Mouse (Mus musculus) intestine, embryonic 16.5 days (tissue): ENCODE measurements around the gene Colgalt2. TPM values are rescaled to one million over a fixed set of nuclear protein-coding genes. Genes with fewer than 3 reads are reported as not detected.
A peak's percentile ranks its signal among the peaks of the same experiment; 100 is the strongest.

Experiments used
- ATAC-seq: fragments of 200-750 bp; cut with Nextera tagmentation; 2 replicates; pipeline ENCODE4 v1.8.0; 2017; ENCODE audit warnings: moderate TSS enrichment, moderate library complexity
- H3K27ac ChIP-seq: fragments of 300-500 bp; sonication (generic); 2 replicates; pipeline ENCODE4 v1.5.1; 2014; ENCODE audit warnings: mild to moderate bottlenecking, low read length
- H3K27me3 ChIP-seq: fragments of 300-500 bp; sonication (generic); replicated peaks from 2 replicates; pipeline ENCODE4 v1.6.1; 2014; ENCODE audit warnings: low read length, control low read depth, mixed read lengths; ENCODE audit not compliant: control insufficient read depth, insufficient read depth
- H3K36me3 ChIP-seq: fragments of 300-500 bp; sonication (generic); 2 replicates; pipeline ENCODE4 v1.6.1; 2014; ENCODE audit warnings: low read length, control low read depth; ENCODE audit not compliant: control insufficient read depth, insufficient read depth
- H3K4me1 ChIP-seq: fragments of 300-500 bp; sonication (generic); 2 replicates; pipeline ENCODE4 v1.6.1; 2014; ENCODE audit warnings: low read length, control low read depth, mixed read lengths; ENCODE audit not compliant: control insufficient read depth, insufficient read depth
- H3K4me2 ChIP-seq: fragments of 300-500 bp; sonication (generic); 2 replicates; pipeline ENCODE4 v1.6.1; 2014; ENCODE audit warnings: low read depth, low read length, control low read depth
- H3K4me3 ChIP-seq: fragments of 300-500 bp; sonication (generic); 2 replicates; pipeline ENCODE4 v1.5.1; 2014; ENCODE audit warnings: mild to moderate bottlenecking, low read length
- H3K9ac ChIP-seq: fragments of 300-500 bp; sonication (generic); 2 replicates; pipeline ENCODE4 v1.6.1; 2014; ENCODE audit warnings: low read depth, low read length
- H3K9me3 ChIP-seq: fragments of 300-500 bp; sonication (generic); 2 replicates; pipeline ENCODE4 v1.6.1; 2016; ENCODE audit warnings: low read length, control low read depth; ENCODE audit not compliant: control insufficient read depth
- WGBS: fragments of 180-500 bp; shearing (Covaris S2); extraction: QIAGEN DNeasy Blood & Tissue Kit; methylation state at CpG from one replicate; pipeline ENCODE4 v1.1.7; 2014; 5-methylcytosine and 5-hydroxymethylcytosine counted together
- polyA plus RNA-seq: library from polyadenylated mRNA; unstranded; fragments of >200 nt; fragmentation: Nextera tagmentation; extraction: Ambion mirVana; gene quantifications from 2 replicates; pipeline ENCODE4 v1.2.1, GENCODE M21; 2015

Gene Colgalt2
- polyA plus RNA-seq, 1 experiment from 2014 or later: 1.5 TPM

- Histone ChIP-seq H3K4me3 (no peak overlapping the region), H3K27ac (no peak overlapping the region), H3K9me3 (no peaks in the 10 kb centered on the region), H3K9ac (peak overlapping the region; percentile 34; the same call in 1 of the 2 replicates), H3K4me2 (peak overlapping the region; percentile 32), H3K36me3 (no peaks in the 10 kb centered on the region), H3K27me3 (no peaks in the 10 kb centered on the region), H3K4me1 (peaks cover 6% of the 10 kb centered on the region; the same call in 1 of the 2 replicates)
- ATAC-seq: peak; percentile 74
- WGBS: 19% methylated on average over 11 of the region's 11 CpGs
Measured at GRCm38 (mm10) chr1:152497581-152497980, 98.0 kb downstream of the Colgalt2 start.

- no peak for ATAC-seq
- Histone ChIP-seq H3K27ac (no peak overlapping the region), H3K4me1 (peaks cover 6% of the 10 kb centered on the region; the same call in 1 of the 2 replicates), H3K9ac (no peak overlapping the region), H3K4me2 (no peak overlapping the region), H3K36me3 (no peaks in the 10 kb centered on the region), H3K9me3 (no peaks in the 10 kb centered on the region), H3K27me3 (no peaks in the 10 kb centered on the region), H3K4me3 (no peak overlapping the region)
- 66% methylated on average over 12 of the region's 12 CpGs for WGBS
Measured at GRCm38 (mm10) chr1:152499802-152500201, 100.2 kb downstream of the Colgalt2 start.

- Histone ChIP-seq H3K36me3 (no peaks in the 10 kb centered on the region), H3K27me3 (no peaks in the 10 kb centered on the region), H3K4me3 (no peak overlapping the region), H3K9me3 (no peaks in the 10 kb centered on the region), H3K9ac (no peak overlapping the region), H3K4me1 (no peaks in the 10 kb centered on the region), H3K4me2 (no peak overlapping the region), H3K27ac (no peak overlapping the region)
- 89% methylated on average over 5 of the region's 5 CpGs for WGBS
- no peak for ATAC-seq
Measured at GRCm38 (mm10) chr1:152506175-152506574, 106.5 kb downstream of the Colgalt2 start.

- H3K4me3 ChIP-seq: no peak overlapping the region
- H3K27ac ChIP-seq: no peak overlapping the region
- H3K36me3 ChIP-seq: no peaks in the 10 kb centered on the region
- H3K27me3 ChIP-seq: no peaks in the 10 kb centered on the region
- no peak for ATAC-seq
- no peaks in the 10 kb centered on the region for H3K9me3 ChIP-seq
- 91% methylated on average over 7 of the region's 7 CpGs for WGBS
- H3K4me2 ChIP-seq: no peak overlapping the region
- H3K4me1 ChIP-seq: no peaks in the 10 kb centered on the region
- H3K9ac ChIP-seq: no peak overlapping the region
Measured at GRCm38 (mm10) chr1:152506726-152507125, 107.1 kb downstream of the Colgalt2 start.

GRCm38 (mm10) chr1:152508481-152509220, 109.0 kb downstream of the Colgalt2 start:
- WGBS: 93% methylated on average over 11 of the region's 11 CpGs
- Histone ChIP-seq H3K27ac (no peak overlapping the region), H3K9me3 (no peaks in the 10 kb centered on the region), H3K9ac (no peak overlapping the region), H3K27me3 (no peaks in the 10 kb centered on the region), H3K4me2 (no peak overlapping the region), H3K4me3 (no peak overlapping the region), H3K4me1 (no peaks in the 10 kb centered on the region), H3K36me3 (no peaks in the 10 kb centered on the region)
- no peak for ATAC-seq

GRCm38 (mm10) chr1:152511237-152511636, 111.6 kb downstream of the Colgalt2 start:
- no peak overlapping the region for H3K4me2 ChIP-seq
- no peak overlapping the region for H3K27ac ChIP-seq
- H3K36me3 ChIP-seq: no peaks in the 10 kb centered on the region
- H3K4me3 ChIP-seq: no peak overlapping the region
- no peak overlapping the region for H3K9ac ChIP-seq
- H3K9me3 ChIP-seq: no peaks in the 10 kb centered on the region
- 81% methylated on average over 4 of the region's 4 CpGs for WGBS
- peak; percentile 31; the same call in 1 of the 2 replicates for ATAC-seq
- no peaks in the 10 kb centered on the region for H3K4me1 ChIP-seq
- no peaks in the 10 kb centered on the region for H3K27me3 ChIP-seq

GRCm38 (mm10) chr1:152514256-152514655, 114.6 kb downstream of the Colgalt2 start:
- Histone ChIP-seq H3K9ac (no peak overlapping the region), H3K4me1 (no peaks in the 10 kb centered on the region), H3K4me3 (no peak overlapping the region), H3K9me3 (no peaks in the 10 kb centered on the region), H3K4me2 (no peak overlapping the region), H3K36me3 (no peaks in the 10 kb centered on the region), H3K27me3 (no peaks in the 10 kb centered on the region), H3K27ac (0 out of 2 replicates have a peak overlapping the region, but pooled peaks have one; percentile 25)
- WGBS: 49% methylated on average over 4 of the region's 4 CpGs
- ATAC-seq: peak; percentile 27; the same call in 1 of the 2 replicates

GRCm38 (mm10) chr1:152517057-152517570, 117.5 kb downstream of the Colgalt2 start:
- Histone ChIP-seq H3K4me3 (no peak overlapping the region), H3K27ac (no peak overlapping the region), H3K36me3 (peaks cover 8% of the 10 kb centered on the region; the same call in 1 of the 2 replicates), H3K9ac (no peak overlapping the region), H3K4me1 (no peaks in the 10 kb centered on the region), H3K4me2 (no peak overlapping the region), H3K27me3 (no peaks in the 10 kb centered on the region), H3K9me3 (no peaks in the 10 kb centered on the region)
- no peak for ATAC-seq
- 60% methylated on average over 4 of the region's 4 CpGs for WGBS

- Histone ChIP-seq H3K4me2 (no peak overlapping the region), H3K9ac (no peak overlapping the region), H3K4me1 (no peaks in the 10 kb centered on the region), H3K27ac (no peak overlapping the region), H3K36me3 (peaks cover 12% of the 10 kb centered on the region; the same call in 1 of the 2 replicates), H3K9me3 (no peaks in the 10 kb centered on the region), H3K27me3 (no peaks in the 10 kb centered on the region), H3K4me3 (no peak overlapping the region)
- no peak for ATAC-seq
- 85% methylated on average over 8 of the region's 8 CpGs for WGBS
Measured at GRCm38 (mm10) chr1:152518971-152519370, 119.3 kb downstream of the Colgalt2 start.
